Mouse (Mus musculus) neutrophil, adult 5-6 weeks (primary cell): ENCODE data around the gene Spib. TPM values are rescaled to one million over a fixed set of nuclear protein-coding genes. Genes with fewer than 3 reads are reported as not detected.

Source experiments
- ATAC-seq: fragments of 151-379, 151-347 bp; 2 replicates; pipeline ENCODE4 v1.8.0; 2017; ENCODE audit warnings: mild to moderate bottlenecking, moderate TSS enrichment; ENCODE audit not compliant: insufficient number of reproducible peaks, poor library complexity, low FRiP score, severe bottlenecking; ENCODE audit errors: extremely low read depth
- total RNA-seq: library from RNA; stranded (forward); fragments of 200-1000 nt; gene quantifications from 2 replicates; pipeline ENCODE4 v1.2.3, GENCODE M21; 2017

The Spib gene
- total RNA-seq, 1 experiment from 2014 or later = 207 TPM

- no peak for ATAC-seq
These were observed 36.8 kb downstream of the Spib start for GRCm38 (mm10) chr7:44495086-44495485.

GRCm38 (mm10) chr7:44494681-44495080 is 37.2 kb downstream of the Spib start:
- no peak for ATAC-seq

GRCm38 (mm10) chr7:44492166-44492826 is 39.6 kb downstream of the Spib start:
- no peak for ATAC-seq

DNA sequence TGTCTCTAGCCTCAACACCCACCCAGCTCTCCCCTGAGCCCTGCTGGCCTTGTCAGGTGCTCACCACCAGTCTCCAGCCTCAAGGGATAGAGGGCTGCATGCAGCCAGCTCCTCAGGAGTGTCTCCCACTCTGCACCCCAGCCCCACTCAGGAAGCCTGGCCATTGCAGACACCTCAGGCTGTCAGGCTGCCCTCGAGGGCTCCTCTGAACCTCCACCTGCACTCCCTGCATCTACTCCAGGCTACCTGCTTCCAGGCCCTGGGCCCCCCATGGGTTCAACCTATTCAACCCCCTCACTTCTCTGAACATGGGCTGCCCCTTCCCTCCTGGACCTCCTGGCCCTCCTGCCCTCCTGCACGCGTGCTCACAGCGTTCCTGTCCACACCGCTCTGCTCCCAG is 40.5 kb downstream of the Spib start:
- no peak for ATAC-seq

DNA sequence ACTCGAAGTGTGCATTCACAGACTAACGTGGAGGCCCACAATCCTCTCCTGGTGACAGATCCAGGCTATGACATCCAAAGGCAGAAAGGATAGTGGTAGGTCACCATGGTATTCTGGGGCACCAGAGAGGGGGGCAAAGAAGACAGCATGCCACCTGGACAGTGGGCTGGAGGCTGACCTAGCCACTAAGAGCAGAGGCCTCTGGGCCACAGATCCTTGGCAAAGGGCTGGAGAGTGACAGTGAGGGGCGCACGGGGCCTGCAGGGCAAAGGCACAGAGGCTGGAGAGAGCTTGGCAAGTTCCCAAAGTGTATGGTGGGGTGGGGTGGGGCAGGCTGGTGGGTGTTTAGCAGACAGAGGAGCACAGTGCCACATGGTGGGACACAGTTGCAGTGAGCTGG is 41.6 kb downstream of the Spib start:
- ATAC-seq = no peak

DNA sequence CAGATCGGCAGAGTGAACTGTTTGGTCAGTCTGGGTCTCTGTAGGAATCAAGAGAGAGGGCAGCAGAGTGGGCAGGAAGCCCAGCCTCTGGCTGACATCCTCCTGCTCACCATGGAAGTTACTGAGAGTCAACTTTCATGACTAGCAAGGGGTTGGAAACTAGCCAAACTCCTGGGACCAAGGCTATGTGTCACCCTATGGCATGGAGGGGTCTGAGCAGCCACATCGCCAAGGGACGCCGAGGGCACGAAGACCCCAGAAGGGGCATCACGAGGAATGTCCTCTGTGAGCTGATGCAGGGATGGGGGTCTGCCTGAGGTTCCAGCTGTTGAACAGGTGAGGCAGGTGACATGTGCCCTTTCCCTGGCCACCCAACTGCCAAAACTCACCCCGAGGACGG is 43.3 kb downstream of the Spib start:
- no peak for ATAC-seq

DNA sequence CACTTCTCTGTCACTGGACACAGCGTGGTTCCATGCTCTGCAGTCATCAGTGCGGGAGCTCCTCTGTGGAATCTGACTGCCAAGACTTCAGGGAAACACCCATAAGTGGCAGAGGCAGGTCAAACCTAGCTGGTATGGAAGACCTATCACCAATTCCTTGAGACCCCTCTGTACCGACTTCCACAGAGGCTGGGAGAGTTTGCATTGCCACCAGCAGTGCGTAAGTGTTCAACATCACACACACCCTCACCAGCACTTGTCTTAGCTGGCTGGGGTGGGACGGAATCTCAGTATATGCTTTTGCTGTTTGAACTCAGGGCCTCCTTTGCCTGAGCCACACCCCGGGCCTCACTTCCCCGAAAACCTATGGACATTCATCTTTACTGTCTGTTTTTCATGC is 43.9 kb downstream of the Spib start:
- no peak for ATAC-seq

DNA sequence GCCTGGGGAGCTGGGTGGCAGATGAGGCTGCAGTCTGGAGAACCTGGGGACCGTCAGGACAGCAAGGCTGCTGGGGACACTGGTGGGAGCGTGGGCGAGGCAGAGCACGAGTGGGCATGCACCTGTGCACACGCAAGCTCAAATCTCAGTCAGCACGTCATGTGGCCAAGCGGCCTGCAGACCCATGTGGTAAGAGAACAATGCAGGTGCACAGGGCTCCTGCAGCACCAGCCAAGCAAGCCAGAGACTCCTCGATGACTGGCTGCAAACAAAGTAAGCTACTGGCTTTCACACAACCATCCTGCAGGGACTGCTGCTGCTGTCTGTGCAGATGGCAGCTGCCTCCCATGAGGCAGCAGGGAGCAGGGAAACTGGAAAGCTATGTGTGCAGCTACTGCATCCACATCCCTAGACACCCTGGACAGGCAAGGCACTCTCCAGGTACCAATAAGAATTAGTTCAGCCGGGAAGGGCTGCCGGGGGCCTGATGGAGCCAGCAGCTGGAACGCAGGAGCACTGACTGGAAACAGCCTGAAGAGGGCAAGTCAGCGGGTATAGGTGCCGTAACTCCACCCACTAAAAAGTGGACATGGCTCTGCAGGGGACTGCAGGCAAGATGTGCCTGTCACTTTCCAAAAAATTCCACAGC is 44.8 kb downstream of the Spib start:
- ATAC-seq = no peak

GRCm38 (mm10) chr7:44485572-44486195 is 46.2 kb downstream of the Spib start:
- ATAC-seq = no peak

GRCm38 (mm10) chr7:44484841-44485571 is 46.9 kb downstream of the Spib start:
- peak; percentile 79 for ATAC-seq

GRCm38 (mm10) chr7:44484109-44484508 is 47.8 kb downstream of the Spib start:
- ATAC-seq = no peak

DNA sequence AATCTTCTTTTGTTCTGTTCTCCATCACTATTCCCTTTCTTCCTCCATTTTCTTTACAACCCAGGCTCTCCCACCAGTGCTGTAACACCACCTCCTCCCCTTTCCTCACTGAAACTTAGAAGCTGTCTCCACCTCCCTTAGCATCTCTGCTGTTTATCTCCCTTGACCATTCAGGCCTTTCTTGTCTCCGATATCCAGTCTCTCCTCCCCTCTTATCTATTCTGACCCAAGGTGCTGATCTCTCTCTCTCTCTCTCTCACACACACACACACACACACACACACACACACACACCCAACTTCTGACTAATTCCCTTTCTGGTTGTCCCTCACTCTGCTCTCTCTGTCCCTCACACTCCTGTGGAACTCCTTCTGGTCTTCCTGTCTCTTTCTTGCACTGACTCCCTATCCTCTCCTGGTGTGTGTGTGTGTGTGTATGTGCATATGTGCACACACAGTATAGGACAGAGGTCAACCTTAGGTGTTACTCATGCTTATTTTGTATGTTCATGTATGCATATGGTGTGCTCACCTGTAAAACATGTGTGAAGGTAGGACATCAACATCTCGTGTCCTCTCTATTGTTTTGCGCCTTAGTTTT is 48.9 kb downstream of the Spib start:
- no peak for ATAC-seq

Other genes starting within 250 kb of the Spib start
- gene Clec11a, start 225.2 kb downstream of the Spib start, total RNA-seq = 3.3 and 4.3 TPM in 2 replicates
- 2.1 and 5.9 TPM in 2 replicates for gene Shank1, start 221.8 kb downstream of the Spib start, total RNA-seq
- gene Syt3, start 148.0 kb downstream of the Spib start, total RNA-seq = not detected in 2 replicates
- not detected in 2 replicates for gene 1700008O03Rik, start 146.3 kb downstream of the Spib start, total RNA-seq
- not detected in 2 replicates for gene Lrrc4b, start 103.1 kb downstream of the Spib start, total RNA-seq
- gene Aspdh, start 66.7 kb downstream of the Spib start, total RNA-seq = not detected in 2 replicates
- 19.9 and 24.7 TPM in 2 replicates for gene Josd2, start 64.1 kb downstream of the Spib start, total RNA-seq
- 29.0 and 37.8 TPM in 2 replicates for gene Emc10, start 35.5 kb downstream of the Spib start, total RNA-seq
- 7.3 and 7.6 TPM in 2 replicates for gene Fam71e1, start 35.5 kb downstream of the Spib start, total RNA-seq
- 3.7 and 7.9 TPM in 2 replicates for gene Mybpc2, start 7.4 kb downstream of the Spib start, total RNA-seq
- gene Pold1, start 16.8 kb upstream of the Spib start, total RNA-seq = 53.4 and 61.8 TPM in 2 replicates
- gene Nr1h2, start 21.9 kb upstream of the Spib start, total RNA-seq = 180 and 184 TPM in 2 replicates
- gene Napsa, start 40.3 kb upstream of the Spib start, total RNA-seq = 115 and 117 TPM in 2 replicates
- gene Kcnc3, start 58.6 kb upstream of the Spib start, total RNA-seq = 0.81 and 1.4 TPM in 2 replicates
- not detected in 2 replicates for gene Myh14, start 138.8 kb upstream of the Spib start, total RNA-seq
- gene Izumo2, start 176.7 kb upstream of the Spib start, total RNA-seq = not detected in 2 replicates
- gene Vrk3, start 216.3 kb upstream of the Spib start, total RNA-seq = 49.1 and 52.8 TPM in 2 replicates
- gene Zfp473, start 219.0 kb upstream of the Spib start, total RNA-seq = 0.98 and 1.5 TPM in 2 replicates